Mouse (Mus musculus) layer of hippocampus, adult 9-10 months (tissue): ENCODE data around the gene Tha1.
A peak's percentile ranks its signal among the peaks of the same experiment; 100 is the strongest.

ENCODE experiments used
- DNase-seq: peaks from one replicate; pipeline ENCODE4 v3.0.0; 2022; ENCODE audit warnings: low spot score

Tha1 gene

GRCm38 (mm10) chr11:117872861-117873608 is at the start of gene Tha1:
Gene Tha1, minus strand, starts transcription at chr11:117873481.
- DNase-seq: peak; percentile 54

GRCm38 (mm10) chr11:117919211-117919610 is 45.9 kb upstream of the Tha1 start:
- no peak for DNase-seq

GRCm38 (mm10) chr11:117918541-117918940 is 45.3 kb upstream of the Tha1 start:
- no peak for DNase-seq

DNA sequence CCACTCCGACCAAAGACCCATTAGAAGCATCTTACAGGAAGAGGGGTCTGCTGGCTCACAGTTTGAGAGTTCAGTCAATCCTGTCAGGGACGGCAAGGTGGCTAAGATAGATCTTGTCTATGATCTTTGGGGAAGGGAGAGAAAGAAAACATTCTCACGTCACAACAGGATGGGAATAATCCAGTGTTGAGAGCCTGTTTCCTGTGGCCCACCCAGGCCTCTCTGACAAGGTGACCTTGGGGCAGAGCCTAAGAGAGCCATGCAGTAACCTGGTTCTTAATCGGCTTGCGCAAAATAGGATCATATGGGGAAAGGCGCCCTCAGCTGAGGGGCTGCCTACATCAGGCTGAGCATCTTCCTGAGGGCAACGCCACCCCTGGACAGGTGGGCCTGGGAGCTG is 42.6 kb upstream of the Tha1 start:
- DNase-seq: no peak

DNA sequence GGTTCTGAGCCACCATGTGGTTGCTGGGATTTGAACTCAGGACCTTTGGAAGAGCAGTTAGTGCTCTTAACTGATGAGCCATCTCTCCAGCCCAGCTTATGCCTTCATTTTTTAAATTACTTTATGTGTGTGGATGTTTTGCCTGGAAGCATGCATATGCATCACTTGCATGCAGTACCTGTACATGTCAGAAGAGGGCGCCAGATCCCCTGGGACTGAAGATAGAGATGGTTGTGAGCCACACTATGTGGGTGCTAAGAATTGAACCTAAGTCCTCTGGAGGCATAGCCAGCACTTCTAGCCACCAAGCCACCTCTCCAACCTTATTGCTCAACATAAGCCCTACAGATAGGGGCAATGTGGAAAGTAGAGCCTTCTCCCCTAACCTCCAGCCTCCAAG is 42.1 kb upstream of the Tha1 start:
- no peak for DNase-seq

GRCm38 (mm10) chr11:117914531-117914930 is 41.2 kb upstream of the Tha1 start:
- DNase-seq: no peak

DNA sequence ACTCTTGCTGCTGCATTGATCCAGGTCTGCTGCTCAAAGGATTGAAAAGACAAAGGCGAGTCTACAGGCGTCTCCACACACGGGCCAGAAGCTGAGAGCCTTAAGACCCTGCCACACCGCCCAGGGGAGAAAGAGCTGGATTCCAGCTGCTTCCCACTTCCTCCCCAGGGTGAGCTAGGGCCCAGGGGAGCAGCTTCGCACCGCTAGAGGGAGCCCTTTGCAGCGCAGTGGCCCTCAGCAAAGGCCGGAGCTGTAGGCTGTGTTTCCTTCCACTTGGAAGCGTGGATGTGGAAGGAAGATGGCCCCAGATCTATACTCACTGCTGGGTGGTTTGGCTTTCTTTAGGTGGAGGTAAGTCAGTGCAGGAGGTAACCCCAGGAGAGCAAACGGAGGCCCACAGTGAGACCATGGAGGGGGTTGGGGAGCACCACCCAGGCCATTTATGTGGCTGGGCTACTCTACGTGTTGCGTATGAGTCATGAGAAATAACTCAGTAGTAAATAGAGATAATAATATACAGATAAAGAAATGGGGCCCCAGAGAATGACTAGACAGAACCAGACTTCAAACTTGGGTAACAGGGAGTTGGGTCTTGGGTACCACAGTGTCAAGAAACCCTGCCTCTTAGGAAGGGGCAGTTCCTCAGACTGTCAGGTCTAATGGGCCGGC is 39.5 kb upstream of the Tha1 start:
- peak; percentile 41 for DNase-seq

DNA sequence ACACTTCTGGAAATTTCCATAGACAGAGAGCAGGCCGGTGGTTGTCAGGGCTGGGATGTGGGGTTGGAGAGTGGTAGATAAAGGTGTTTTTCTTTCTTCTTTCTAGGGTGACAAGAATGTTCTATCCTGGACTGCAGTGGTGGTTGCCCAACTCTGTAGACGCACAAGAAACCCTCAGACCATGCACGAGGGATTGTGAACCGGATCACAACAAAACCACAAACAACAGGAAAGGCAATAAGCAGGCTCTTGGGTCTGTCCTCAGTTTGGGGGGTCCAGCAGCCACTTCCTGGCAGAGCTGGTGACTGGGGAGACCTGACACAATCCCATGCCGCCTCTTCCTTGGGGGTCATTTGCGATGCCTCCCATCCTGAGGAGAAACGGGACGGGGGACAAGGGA is 36.1 kb upstream of the Tha1 start:
- DNase-seq: no peak

DNA sequence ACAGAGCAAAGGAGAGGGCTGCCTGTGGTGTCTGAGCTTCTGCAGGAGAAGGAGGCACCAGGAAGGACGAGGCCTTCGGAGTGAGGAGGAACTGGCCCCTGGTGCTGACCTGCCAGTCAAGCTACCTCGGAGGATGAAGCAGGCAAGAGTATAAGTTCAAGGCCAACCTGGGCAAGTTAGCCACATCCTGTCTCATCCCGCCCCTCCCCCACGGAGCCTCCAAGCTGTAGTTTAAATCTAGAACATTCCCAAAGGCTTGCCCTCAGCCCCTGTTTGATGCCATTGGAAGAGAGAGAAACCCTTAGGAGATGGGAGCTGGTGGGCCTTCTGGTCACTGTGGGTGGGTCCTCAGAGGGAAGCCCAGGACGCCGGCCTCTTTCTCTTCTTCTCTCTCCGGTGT is 31.2 kb upstream of the Tha1 start:
- no peak for DNase-seq

DNA sequence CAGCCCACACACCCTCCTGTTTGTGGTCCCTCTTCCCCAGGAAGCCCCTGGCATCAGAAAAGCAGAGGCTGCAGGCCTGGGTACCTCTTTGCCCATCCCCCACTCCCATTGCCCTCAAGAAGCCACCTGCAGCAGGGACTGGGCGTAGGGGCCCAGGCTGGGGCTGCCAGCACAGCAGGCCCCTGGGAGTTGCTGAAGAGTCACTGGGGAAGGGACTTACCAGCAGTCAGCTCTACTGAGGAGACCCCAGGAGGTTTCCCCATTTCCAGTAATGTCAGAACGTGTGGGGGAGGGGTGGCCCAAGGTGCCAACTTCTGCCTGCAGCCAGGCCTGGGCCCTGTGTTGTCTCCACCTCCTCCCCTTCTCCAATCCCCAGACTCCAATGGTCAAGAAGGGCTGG is 29.0 kb upstream of the Tha1 start:
- DNase-seq: no peak

DNA sequence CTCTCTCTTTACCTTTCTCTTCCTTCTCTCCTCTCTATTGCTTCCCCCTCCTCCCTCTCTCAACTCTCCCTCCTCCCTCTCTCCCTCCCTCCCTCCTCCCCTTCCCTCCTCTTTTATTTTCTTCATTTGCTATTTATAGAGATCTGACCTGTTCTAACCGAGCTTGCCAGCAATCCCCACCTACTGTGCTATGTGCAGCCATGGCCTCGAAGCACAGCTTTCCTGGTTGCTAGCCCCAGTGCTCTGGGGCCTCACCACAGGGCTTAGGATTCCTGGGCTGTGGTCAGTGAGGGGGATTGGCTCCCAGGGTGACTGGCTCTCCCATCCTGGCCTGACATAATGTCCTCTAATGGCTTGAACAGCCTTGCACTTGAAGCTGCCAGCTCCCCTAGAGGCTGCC is 23.3 kb upstream of the Tha1 start:
- no peak for DNase-seq

DNA sequence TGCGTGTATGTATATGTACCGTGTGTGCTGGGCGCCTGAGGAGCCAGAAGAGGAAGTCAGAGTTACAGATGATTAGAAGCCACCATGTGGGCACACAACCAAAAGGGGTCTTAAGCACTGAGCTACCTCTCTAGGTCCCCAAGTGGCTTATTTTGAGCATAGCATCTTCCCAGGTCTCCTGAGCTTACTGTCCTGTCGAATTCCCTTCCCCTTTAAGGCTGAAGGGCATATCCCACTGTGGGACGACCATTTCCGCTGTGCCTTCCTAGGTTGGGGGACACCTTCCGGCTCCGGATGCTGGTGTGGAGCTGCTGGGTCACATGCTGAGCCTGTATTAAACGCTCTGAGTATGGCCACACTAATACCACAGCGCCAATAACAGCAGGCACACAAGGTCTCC is 21.4 kb upstream of the Tha1 start:
- DNase-seq: no peak

- no peak for DNase-seq
Observed at GRCm38 (mm10) chr11:117892199-117892598, 18.9 kb upstream of the Tha1 start.

GRCm38 (mm10) chr11:117891581-117892175 is 18.4 kb upstream of the Tha1 start:
- no peak for DNase-seq

DNA sequence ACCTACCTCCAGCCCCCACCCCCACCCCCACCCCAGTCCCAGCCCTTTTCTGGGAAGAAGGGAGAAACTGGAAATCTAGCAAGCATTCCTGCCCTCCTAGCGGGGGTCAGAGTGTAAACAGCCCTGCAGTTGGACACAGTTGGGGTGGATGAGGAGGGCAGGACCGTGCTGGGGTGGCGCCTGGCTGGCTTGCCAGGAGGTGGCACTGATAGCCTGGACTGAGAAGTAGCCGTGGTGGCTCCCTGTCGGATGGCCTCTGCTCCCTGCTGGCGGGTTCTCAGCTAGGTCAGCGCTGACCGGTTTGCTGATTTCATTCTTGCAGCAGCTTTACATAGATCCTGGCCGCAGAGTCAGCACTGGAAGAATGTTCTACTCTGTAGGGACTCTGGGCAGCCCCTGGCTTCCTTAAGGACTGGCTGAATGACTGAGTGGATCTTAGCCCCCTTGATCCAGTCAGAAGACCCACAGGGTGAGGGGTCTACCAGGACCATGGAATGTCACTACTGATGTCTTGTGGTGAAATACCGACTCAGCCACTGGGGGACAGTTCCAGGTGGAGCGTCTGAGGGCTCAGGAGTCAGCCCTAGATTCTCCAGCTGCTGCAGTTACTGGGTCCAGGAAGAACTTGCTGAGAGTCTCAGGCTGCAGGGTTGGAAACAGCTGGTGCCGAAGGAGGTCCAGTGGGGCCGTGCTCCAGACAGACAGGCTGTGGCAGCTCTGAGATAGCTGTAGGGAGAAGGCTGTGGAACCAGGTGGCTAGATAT is 17.4 kb upstream of the Tha1 start:
- no peak for DNase-seq

DNA sequence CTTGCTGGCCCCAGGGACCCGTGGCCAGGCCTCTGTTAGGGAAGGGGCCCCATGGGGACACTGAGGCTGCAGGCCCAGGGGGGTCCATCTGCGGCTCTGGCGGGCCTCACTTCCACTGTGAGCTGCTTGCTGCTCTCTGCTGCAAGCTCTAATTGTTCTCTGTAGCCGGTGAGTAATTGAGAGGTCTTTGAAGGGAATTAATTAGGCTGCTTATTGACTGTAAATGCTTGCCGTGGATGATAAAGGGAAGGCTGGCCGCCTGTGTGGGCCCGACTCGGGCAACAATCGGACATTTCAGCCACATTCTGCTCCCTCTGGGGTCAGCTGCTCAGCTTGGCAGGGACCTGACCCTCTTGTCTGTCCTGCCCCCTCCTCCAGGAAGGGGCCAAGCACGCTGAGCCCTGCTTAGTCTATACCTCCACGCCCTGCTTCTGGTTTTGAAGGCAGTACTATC is 16.6 kb upstream of the Tha1 start:
- DNase-seq: no peak

DNA sequence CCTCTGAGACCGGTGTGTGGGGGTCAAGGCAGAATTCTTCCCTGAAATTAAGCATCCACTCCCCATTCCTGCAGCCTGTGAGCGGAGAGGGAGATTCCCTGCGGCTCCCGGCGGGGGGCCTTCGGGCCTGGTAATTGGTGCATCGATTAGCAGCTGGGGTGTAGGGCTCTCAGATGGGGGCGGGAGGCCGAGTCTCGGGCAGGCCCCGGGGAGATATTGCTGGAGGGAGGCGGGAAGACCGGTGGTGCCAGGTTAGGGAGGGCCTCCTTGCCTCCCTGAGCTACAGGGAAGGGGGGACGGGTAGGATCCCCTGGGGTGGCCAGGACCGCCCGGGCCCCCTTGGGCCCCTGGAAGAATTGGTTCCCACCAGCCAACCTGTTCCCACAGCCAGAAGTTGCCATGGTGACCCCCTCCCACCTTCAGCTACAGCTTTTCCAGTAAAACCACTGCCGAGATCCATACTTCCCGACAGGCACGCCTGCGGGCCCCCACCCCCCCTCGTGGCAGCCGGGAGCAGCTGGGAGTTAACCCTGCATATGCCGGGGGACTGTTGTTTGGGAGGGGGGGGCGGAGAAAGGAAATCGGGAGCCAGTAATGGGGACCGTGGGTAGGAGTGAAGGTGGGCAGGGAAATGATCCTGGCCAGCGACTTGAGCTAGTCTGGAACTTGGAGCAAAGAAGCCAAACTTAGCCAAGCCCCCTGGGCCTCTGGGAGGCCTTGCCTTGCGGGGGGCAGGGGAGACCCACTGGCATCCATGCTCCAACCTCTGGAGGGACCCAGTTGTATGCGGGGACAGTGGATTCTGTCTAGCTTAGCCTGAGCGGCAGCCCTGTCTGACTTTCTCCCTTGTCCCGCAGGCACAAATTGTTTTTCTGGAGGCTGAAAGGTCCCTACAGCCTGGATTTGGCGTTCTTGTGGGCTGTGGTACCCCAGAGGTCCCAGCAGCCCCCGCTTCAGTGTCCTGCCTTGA is 15.9 kb upstream of the Tha1 start:
- no peak for DNase-seq

DNA sequence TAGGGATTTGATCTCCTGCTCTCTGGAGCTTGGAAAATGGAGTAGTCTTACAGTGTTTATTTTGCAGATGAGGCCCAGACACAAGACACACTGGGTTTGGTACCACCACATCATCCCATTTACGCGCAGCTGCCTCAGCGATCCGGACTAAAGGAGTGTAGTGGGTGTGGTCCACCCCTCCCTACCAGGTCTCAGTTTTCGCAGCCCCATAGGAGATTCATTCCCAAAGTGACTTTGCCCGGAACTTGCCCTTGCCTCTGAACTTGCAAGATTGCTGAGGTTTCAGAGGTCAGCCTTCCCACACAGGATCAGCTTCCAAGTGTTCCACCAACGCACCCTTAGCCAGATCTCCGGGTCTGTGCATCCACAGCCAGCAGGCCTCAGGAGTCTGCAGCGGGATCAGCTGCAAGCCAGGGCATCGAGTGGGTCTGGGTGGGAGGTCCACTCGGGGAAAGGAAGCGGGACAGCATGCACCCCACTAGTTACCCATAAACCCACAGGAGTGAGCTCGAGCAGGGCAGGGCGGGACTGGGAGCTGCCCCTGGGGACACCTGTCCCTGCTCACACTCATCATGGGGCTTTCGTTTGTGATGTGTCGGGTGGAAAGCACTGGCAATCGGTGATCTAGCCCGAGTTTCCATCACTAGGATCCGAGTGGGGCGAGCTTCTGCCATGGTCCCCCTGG is 15.0 kb upstream of the Tha1 start:
- no peak for DNase-seq

GRCm38 (mm10) chr11:117886000-117886399 is 12.7 kb upstream of the Tha1 start:
- no peak for DNase-seq

- DNase-seq: no peak
Observed at GRCm38 (mm10) chr11:117882208-117882607, 8.9 kb upstream of the Tha1 start.

DNA sequence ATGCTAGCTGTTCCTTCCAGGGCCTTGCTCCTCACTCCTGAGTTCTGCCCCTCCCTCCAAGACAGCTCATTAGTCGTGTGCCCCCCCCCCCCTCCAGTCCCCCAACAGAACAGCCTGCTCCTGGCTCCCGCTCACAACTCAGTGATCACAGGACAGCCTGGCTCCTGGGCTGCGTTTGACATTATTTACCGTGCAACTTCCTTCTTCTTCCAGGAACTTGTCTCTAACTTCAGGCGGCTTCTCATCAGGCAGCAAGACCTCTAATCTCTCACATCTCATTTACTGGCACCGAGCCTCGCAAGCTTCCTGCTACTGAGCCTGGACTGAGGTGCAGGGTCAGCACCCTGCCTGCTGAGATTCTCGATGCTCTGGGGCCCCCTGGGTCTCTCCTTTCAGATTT is 8.5 kb upstream of the Tha1 start:
- DNase-seq: no peak
